Mouse (Mus musculus): ENCODE measurements at regions not wholly inside any gene's neighbourhood (a gene's known extent, or its start where the extent isn't known, plus 50 kb on each side); places are given as distances from the start of the nearest gene placed in this dataset.

DNA sequence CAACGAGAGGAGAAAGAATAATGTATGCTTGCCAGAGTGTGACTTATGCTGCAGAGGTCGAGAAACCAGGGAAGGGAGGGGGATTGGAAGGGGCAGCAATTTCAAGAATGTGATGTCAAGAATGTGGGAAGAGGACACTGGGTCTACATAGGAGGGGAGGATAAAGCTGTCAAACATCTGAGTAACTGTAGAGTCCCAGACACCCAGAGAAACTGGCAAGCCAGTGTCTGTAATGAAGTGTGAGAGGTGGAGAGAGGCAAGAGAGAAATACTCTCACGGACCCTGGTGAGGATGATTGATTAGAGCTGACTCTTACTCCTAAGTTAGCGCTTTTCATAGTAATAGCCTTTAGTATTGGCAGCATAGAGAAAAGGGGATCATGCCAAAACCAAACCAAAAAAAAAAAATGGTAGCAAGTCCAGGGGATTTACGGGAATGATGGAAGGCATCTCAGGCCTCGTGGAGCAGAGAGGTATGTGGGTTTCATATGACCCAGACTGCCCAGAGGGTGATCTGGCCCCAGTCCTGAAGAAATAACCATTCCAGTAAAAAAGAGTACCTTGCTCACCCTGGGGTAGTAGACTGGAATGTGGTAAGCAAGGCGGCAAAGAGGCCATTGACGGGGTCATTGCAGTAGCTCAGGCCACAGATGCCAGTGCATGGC lies 146.2 kb upstream of the Serp2 start:
- Histone ChIP-seq H3K9ac (no peak overlapping the region), H3K36me3 (no peaks in the 10 kb centered on the region)
- 52% methylated on average over 8 of the region's 8 CpGs for WGBS

DNA sequence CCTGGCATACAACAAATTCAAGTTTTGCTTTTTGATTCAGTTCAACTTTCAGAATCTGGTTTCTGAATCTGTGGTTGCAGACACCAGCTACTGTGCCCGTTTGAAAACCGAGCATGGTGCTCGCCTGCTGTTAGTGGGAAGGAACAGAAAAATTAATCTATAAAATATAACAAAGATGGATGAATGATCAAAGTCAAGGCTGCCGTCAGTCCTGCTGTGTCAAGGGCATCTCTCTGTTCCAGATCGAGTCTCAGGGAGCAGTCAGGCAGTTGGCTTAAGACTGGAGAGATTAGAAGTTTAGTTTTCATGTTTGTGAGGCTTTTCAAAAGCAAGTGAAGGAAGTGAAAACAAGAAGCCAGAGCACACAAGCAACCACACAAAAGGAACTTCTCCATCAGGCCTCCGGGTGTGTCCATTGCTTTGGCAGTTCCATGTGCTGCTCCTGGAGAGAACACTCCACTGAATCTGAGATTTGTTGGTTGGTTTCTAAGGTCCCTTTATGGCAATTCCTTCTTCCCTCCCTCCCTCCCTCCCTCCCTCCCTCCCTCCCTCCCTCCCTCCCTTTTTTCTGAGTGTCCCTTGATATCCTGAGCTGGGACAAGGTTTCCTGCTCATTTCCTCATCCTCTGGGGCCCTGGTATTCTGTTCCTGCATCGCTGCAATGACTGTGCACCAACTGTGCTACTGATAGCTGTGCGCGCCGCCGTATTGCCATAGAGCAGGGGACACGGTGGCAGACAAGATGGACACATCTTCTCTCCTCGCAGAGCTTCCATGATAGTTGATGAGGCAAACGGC lies 145.4 kb upstream of the Serp2 start:
- H3K4me1 ChIP-seq (replicated peaks), result peaks cover 25% of the 10 kb centered on the region
- no peaks in the 10 kb centered on the region for H3K9me3 ChIP-seq
- H3K27me3 ChIP-seq (replicated peaks), result no peaks in the 10 kb centered on the region
- H3K4me3 ChIP-seq (replicated peaks), result no peak overlapping the region
- no peak overlapping the region for H3K4me2 ChIP-seq (replicated peaks)
- H3K9ac ChIP-seq, result no peak overlapping the region
- 0 out of 2 replicates have a peak overlapping the region, but pooled peaks have one; percentile 7 for H3K27ac ChIP-seq
- H3K36me3 ChIP-seq, result no peaks in the 10 kb centered on the region
- 67% methylated on average over 14 of the region's 14 CpGs for WGBS
- ATAC-seq, result no peak

More for the DNA sequence above, 146.2 kb upstream of the Serp2 start:
- Histone ChIP-seq H3K4me3 (replicated peaks) (no peak overlapping the region), H3K4me1 (replicated peaks) (peaks cover 25% of the 10 kb centered on the region), H3K27ac (0 out of 2 replicates have a peak overlapping the region, but pooled peaks have one; percentile 7), H3K9me3 (no peaks in the 10 kb centered on the region), H3K27me3 (replicated peaks) (no peaks in the 10 kb centered on the region), H3K4me2 (replicated peaks) (no peak overlapping the region)
- no peak for ATAC-seq

DNA sequence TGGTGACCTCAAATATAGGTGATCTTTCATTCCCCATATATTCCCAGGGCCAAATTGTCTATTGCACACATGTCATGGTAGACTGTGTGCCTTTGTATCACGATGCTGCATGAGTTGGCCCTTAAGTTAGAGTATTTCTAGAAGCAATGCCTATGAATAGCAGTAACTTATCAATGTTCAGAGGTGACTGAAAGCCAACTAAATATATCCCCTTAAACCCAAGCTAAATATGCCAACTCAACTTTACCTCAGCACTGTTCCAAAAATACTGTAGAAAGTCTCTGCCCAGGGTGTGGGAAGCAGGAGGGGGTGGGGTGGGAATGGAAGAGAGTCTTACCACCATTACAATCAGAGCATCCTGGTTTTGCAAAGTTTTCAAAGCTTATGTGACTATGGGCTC lies 144.6 kb upstream of the Serp2 start:
- WGBS, result 86% methylated on average over 1 of the region's 1 CpGs
- Histone ChIP-seq H3K9me3 (no peaks in the 10 kb centered on the region), H3K4me3 (replicated peaks) (no peak overlapping the region), H3K9ac (no peak overlapping the region), H3K27ac (no peak overlapping the region), H3K36me3 (no peaks in the 10 kb centered on the region), H3K4me1 (replicated peaks) (peaks cover 25% of the 10 kb centered on the region), H3K4me2 (replicated peaks) (no peak overlapping the region), H3K27me3 (replicated peaks) (no peaks in the 10 kb centered on the region)
- ATAC-seq, result no peak

DNA sequence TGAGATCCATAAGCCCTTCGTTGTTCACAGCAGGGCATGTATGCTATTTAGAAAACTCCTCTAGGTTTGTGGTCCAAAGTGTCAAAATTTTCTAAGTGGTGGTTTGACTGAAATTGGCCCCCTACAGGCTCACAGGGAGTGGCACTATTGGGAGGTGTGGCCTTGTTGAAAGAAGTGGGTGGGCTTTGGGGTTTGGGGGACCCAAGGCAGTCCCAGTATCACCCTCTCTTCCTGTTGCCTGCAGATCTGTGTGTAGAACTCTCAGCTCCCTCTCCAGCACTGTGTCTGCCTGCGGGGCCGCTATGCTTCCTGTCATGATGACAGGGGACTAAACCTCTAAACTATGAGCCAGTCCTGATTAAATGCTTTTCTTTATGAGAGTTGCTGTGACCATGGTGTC lies 144.1 kb upstream of the Serp2 start:
- H3K27me3 ChIP-seq (replicated peaks), result no peaks in the 10 kb centered on the region
- WGBS, result 87% methylated on average over 3 of the region's 3 CpGs
- no peaks in the 10 kb centered on the region for H3K9me3 ChIP-seq
- H3K36me3 ChIP-seq, result no peaks in the 10 kb centered on the region
- no peak for ATAC-seq
- no peak overlapping the region for H3K4me2 ChIP-seq (replicated peaks)
- H3K9ac ChIP-seq, result no peak overlapping the region
- no peak overlapping the region for H3K27ac ChIP-seq
- H3K4me3 ChIP-seq (replicated peaks), result no peak overlapping the region
- peaks cover 25% of the 10 kb centered on the region for H3K4me1 ChIP-seq (replicated peaks)

DNA sequence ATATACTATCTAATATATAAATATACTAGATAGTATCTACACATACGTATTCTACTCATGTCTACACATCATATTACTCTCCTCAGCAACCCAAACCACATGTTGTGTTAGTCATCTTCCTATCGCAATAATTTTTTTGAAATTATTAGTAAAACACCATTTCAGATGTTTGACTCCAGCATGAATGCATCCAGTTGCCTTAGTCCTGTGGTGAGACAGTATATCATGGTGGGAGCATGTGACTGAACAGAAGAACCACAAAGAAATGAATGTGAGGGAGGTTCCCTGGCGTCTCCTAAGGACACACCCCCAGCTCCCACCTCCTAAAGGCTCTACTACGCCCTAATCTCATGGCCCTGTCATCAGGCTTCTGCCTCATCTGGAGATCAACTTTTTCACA lies 143.5 kb upstream of the Serp2 start:
- Histone ChIP-seq H3K4me2 (replicated peaks) (no peak overlapping the region), H3K9me3 (no peaks in the 10 kb centered on the region), H3K27me3 (replicated peaks) (no peaks in the 10 kb centered on the region), H3K9ac (no peak overlapping the region), H3K27ac (no peak overlapping the region), H3K4me3 (replicated peaks) (no peak overlapping the region), H3K4me1 (replicated peaks) (peaks cover 25% of the 10 kb centered on the region), H3K36me3 (no peaks in the 10 kb centered on the region)
- WGBS, result 92% methylated on average over 4 of the region's 4 CpGs
- no peak for ATAC-seq

DNA sequence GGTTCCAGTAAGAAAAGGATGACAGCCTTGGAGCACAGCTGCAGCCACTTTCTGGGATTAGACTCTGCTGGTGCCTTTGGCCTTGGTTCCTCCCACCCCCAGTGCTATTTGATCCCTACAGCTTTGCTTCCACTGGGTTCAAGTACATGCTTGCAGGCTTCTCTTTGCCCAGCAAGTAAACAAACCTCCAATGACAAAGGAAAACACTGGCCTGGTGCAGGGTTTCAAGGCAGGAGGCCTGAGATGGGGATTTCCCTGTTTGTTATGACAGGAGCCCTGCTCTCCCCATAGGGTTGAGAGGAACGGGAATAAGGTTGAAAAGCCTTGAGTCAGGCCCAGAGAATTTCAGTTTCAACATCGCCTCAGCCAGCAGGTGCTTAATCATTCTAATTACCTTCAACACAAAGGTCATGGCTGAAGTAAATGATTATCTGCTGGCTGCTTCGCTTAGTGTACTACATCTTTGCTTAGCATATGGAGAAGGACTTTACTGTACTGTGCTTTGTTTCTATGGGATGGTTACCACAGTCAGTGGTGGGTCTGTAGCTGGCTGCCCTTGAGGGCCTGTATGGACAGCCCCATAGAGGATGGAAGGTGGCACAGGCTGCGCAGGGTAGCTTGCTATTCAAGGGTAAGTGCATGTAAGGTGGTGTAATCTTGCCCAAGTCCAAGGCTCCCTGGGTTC lies 142.2 kb upstream of the Serp2 start:
- Histone ChIP-seq H3K4me3 (replicated peaks) (no peak overlapping the region), H3K4me1 (replicated peaks) (peaks cover 29% of the 10 kb centered on the region), H3K9me3 (no peaks in the 10 kb centered on the region), H3K27ac (peak overlapping the region; percentile 81), H3K4me2 (replicated peaks) (peak overlapping the region; percentile 17; the same call in 1 of the 2 replicates), H3K36me3 (no peaks in the 10 kb centered on the region), H3K27me3 (replicated peaks) (no peaks in the 10 kb centered on the region), H3K9ac (no peak overlapping the region)
- WGBS, result 24% methylated on average over 4 of the region's 4 CpGs
- peak; percentile 82 for ATAC-seq

DNA sequence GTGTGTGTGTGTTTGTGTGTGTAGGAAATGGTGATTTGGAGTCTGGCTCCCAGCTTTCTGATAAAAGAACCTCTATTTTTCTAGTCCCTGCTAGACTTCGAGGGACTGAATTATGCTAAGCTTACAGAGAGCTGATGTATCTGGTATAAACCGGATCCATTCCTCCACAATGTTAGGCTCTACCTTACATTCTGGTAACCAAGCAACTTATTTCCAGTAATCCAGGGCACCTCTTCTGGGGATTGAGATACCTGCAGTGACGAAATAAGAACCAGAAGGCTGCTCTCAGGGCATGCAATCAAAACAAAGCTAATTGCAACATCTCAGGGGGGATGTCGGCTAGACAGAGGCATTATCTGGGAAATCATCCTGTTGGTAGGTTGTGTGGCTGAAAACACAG lies 140.0 kb upstream of the Serp2 start:
- Histone ChIP-seq H3K27me3 (replicated peaks) (no peaks in the 10 kb centered on the region), H3K4me1 (replicated peaks) (peaks cover 22% of the 10 kb centered on the region), H3K4me3 (replicated peaks) (no peak overlapping the region), H3K27ac (no peak overlapping the region), H3K36me3 (no peaks in the 10 kb centered on the region), H3K9ac (no peak overlapping the region), H3K4me2 (replicated peaks) (no peak overlapping the region), H3K9me3 (no peaks in the 10 kb centered on the region)
- ATAC-seq, result no peak
- WGBS, result 61% methylated on average over 4 of the region's 4 CpGs

DNA sequence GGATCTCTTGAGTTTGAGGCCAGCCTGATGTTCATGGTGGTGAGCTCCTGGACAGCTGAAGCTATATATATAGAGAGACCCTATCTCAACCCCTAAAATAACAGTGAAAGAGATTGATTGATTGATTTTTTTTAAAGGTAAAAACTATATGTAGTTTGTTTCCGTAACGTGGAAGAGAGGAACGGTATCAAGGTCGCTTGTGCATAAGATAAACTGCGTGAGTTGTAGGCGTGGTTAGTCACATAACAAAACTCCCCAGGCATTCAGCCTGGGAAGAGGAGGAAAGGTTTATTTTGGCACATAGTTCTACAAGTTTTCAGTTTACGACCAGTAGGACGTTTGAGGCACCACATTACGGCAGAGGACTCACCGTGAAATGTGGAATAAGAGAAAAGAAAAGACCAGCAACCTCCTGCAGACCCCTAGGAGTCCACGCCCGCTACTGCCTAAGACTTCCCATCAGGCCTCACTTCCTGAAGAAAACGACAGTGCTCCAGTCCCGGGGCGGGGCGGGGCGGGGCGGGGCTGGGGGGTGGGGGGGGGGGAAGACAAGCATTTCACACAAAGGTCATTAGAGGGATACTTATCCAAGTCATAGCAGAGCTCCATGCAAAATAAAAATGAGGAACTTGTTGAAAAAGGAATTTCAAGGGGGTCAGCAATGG lies 139.1 kb upstream of the Serp2 start:
- Histone ChIP-seq H3K4me2 (replicated peaks) (peak overlapping the region; percentile 9; the same call in 1 of the 2 replicates), H3K4me3 (replicated peaks) (no peak overlapping the region), H3K9me3 (no peaks in the 10 kb centered on the region), H3K36me3 (no peaks in the 10 kb centered on the region), H3K4me1 (replicated peaks) (peaks cover 22% of the 10 kb centered on the region), H3K27ac (0 out of 2 replicates have a peak overlapping the region, but pooled peaks have one; percentile 14), H3K9ac (no peak overlapping the region), H3K27me3 (replicated peaks) (no peaks in the 10 kb centered on the region)
- ATAC-seq, result peak; percentile 27
- 42% methylated on average over 18 of the region's 18 CpGs for WGBS

DNA sequence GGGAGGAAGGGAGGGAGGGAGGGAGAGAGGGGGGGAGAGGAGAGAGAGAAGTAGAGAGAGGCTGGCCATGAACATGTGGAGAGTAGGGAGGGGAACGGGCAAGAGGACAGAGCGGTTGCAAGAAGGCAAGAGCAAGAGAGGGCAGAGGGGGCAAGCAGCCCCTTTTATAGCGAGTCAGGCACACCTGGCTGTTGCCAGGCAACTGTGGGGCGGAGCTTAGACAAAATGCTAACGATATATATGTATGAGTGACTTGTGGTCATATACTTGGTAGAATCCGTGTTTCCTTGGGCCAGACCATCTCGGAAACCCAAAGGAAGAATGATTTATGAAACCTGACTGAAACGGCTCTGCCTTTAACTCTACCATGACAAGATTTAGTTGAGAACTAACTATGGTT lies 138.2 kb upstream of the Serp2 start:
- Histone ChIP-seq H3K4me3 (replicated peaks) (no peak overlapping the region), H3K27ac (no peak overlapping the region), H3K9ac (no peak overlapping the region), H3K9me3 (no peaks in the 10 kb centered on the region), H3K36me3 (no peaks in the 10 kb centered on the region), H3K27me3 (replicated peaks) (no peaks in the 10 kb centered on the region), H3K4me2 (replicated peaks) (no peak overlapping the region), H3K4me1 (replicated peaks) (peaks cover 22% of the 10 kb centered on the region)
- ATAC-seq, result no peak
- WGBS, result 67% methylated on average over 8 of the region's 8 CpGs

DNA sequence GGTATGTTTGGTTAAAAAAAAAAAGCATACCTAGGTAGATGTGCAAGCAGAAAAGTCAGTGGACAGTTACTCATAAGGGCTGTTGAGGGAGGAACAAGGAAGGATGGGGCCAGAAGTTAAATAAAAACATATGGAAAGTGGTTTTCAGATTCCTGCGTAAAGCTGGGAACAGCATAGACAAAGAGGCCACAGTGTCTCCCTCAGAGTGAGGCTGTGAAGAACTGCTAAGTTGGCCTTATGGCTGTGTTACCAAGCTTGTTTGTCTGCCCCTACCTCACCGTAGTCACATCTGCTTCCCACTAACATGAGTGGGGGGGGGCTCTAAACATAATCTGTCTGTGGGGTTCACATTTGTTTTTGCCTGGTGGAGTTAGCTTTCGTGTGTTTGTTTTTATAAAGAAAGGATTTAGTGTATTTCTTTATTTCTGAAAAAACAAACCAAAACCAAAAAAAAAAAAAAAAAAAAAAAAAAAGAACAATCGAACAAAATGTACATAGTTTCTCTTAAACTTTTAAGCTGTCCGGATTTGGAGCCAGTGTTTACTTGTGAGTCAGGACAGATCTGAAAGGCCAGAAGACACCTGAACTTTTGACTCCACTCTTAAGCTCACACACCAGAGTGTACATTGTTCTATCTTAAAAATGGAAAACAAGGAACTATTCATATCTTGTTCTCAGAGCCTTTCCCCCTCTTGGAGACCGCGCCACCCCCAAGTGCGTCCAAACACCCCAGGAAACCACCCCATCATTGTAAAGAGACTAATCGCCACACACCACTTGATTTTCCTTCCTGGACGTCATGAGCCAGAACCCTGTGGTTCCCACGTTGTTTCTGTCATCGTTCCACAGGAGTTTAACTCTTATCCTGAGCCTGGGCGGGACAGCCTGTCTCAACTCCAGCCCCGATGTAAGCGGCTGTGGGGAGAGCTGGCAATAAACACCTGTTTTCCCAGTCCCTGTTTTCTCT lies 136.9 kb upstream of the Serp2 start:
- 36% methylated on average over 15 of the region's 15 CpGs for WGBS
- Histone ChIP-seq H3K9me3 (no peaks in the 10 kb centered on the region), H3K4me2 (replicated peaks) (no peak overlapping the region), H3K4me3 (replicated peaks) (no peak overlapping the region), H3K4me1 (replicated peaks) (peaks cover 14% of the 10 kb centered on the region), H3K9ac (no peak overlapping the region), H3K27me3 (replicated peaks) (no peaks in the 10 kb centered on the region), H3K36me3 (no peaks in the 10 kb centered on the region), H3K27ac (peak overlapping the region; percentile 29; the same call in 1 of the 2 replicates)
- ATAC-seq, result no peak

DNA sequence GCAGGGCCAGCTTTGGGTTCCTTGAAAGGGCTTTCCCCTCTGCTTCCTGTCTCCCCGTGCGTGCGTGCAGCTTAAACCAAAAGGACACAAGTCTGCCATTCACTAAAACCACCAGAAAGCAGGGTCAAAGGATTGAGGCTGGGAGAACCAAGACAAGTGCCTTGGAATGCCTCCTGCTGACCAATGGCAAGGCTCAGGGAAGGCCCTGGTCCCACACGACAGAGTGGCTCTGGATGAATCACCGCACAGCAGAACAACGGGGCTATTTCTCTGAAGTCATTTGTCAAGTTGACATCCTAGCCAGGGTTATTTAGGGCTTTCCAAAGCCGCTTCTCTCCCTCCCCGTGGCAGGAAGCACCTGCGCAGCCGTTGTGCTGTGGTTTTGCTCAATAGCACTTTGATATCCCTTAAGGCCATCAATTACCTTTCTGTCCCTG lies 131.3 kb upstream of the Serp2 start:
- H3K27me3 ChIP-seq (replicated peaks), result no peaks in the 10 kb centered on the region
- H3K4me1 ChIP-seq (replicated peaks), result peaks cover 22% of the 10 kb centered on the region
- peak; percentile 46; the same call in 1 of the 2 replicates for ATAC-seq
- no peaks in the 10 kb centered on the region for H3K9me3 ChIP-seq
- peak overlapping the region; percentile 32; the same call in 1 of the 2 replicates for H3K27ac ChIP-seq
- WGBS, result 21% methylated on average over 10 of the region's 10 CpGs
- no peak overlapping the region for H3K4me3 ChIP-seq (replicated peaks)
- H3K4me2 ChIP-seq (replicated peaks), result no peak overlapping the region
- no peak overlapping the region for H3K9ac ChIP-seq
- H3K36me3 ChIP-seq, result no peaks in the 10 kb centered on the region

Data from intestine, embryonic 15.5 days (tissue).